Mouse (Mus musculus) cerebellum, adult (tissue): ENCODE results near the gene Tcea3.

Source experiments
- ATAC-seq: cut with Nextera tagmentation; 2 replicates; pipeline ENCODE4 v1.9.2; 2017; ENCODE audit warnings: mild to moderate bottlenecking, moderate library complexity, mixed read lengths; ENCODE audit not compliant: insufficient number of reproducible peaks, low FRiP score, low TSS enrichment

The Tcea3 gene

GRCm38 (mm10) chr4:136247729-136248463 is at the start of gene Tcea3:
Tcea3 (plus strand) TSS chr4:136247729.
- ATAC-seq: no peak

GRCm38 (mm10) chr4:136198846-136199245 is 48.7 kb upstream of the Tcea3 start:
- ATAC-seq: no peak

GRCm38 (mm10) chr4:136199562-136200292 is 47.8 kb upstream of the Tcea3 start:
- ATAC-seq: no peak; the same call in 1 of the 2 replicates

GRCm38 (mm10) chr4:136202509-136202908 is 45.0 kb upstream of the Tcea3 start:
- ATAC-seq: no peak

GRCm38 (mm10) chr4:136204775-136205174 is 42.8 kb upstream of the Tcea3 start:
- ATAC-seq: no peak

- ATAC-seq: 0 out of 2 replicates have a peak, but pooled peaks have one; percentile 26
Observed at GRCm38 (mm10) chr4:136206033-136206893, 41.3 kb upstream of the Tcea3 start, which contains the start of gene Asap3. Asap3 (plus strand) TSS chr4:136206365.

GRCm38 (mm10) chr4:136206943-136207342 is 40.6 kb upstream of the Tcea3 start:
- ATAC-seq: no peak

GRCm38 (mm10) chr4:136210931-136211330 is 36.6 kb upstream of the Tcea3 start:
- no peak for ATAC-seq

- no peak for ATAC-seq
Observed at GRCm38 (mm10) chr4:136213629-136214028, 33.9 kb upstream of the Tcea3 start.

GRCm38 (mm10) chr4:136214828-136215227 is 32.7 kb upstream of the Tcea3 start:
- no peak for ATAC-seq

GRCm38 (mm10) chr4:136215576-136215975 is 32.0 kb upstream of the Tcea3 start:
- ATAC-seq: no peak

GRCm38 (mm10) chr4:136217063-136217462 is 30.5 kb upstream of the Tcea3 start:
- ATAC-seq: no peak

- ATAC-seq: no peak
Observed at GRCm38 (mm10) chr4:136218595-136219214, 28.8 kb upstream of the Tcea3 start.

- no peak for ATAC-seq
Observed at GRCm38 (mm10) chr4:136220133-136220775, 27.3 kb upstream of the Tcea3 start.

GRCm38 (mm10) chr4:136223549-136224239 is 23.8 kb upstream of the Tcea3 start:
- no peak for ATAC-seq

GRCm38 (mm10) chr4:136224240-136224559 is 23.3 kb upstream of the Tcea3 start:
- ATAC-seq: no peak

GRCm38 (mm10) chr4:136224677-136225460 is 22.7 kb upstream of the Tcea3 start:
- no peak for ATAC-seq

- no peak for ATAC-seq
Observed at GRCm38 (mm10) chr4:136227408-136227807, 20.1 kb upstream of the Tcea3 start.

GRCm38 (mm10) chr4:136228640-136229039 is 18.9 kb upstream of the Tcea3 start:
- ATAC-seq: no peak
